Mouse (Mus musculus) embryonic fibroblast, embryonic 13.5 days (primary cell): ENCODE data around the gene Krtap19-1.

ENCODE experiments used
- CTCF ChIP-seq: IDR thresholded peaks from 2 replicates; pipeline ENCODE4 v1.5.1; 2011; ENCODE audit warnings: mild to moderate bottlenecking, control low read depth, low read length, moderate library complexity, borderline replicate concordance; ENCODE audit not compliant: insufficient read depth
- POLR2A ChIP-seq: IDR thresholded peaks from 2 replicates; pipeline ENCODE4 v1.6.1; 2011; ENCODE audit warnings: low read depth, mild to moderate bottlenecking, control low read depth, low read length, moderate library complexity

DNA sequence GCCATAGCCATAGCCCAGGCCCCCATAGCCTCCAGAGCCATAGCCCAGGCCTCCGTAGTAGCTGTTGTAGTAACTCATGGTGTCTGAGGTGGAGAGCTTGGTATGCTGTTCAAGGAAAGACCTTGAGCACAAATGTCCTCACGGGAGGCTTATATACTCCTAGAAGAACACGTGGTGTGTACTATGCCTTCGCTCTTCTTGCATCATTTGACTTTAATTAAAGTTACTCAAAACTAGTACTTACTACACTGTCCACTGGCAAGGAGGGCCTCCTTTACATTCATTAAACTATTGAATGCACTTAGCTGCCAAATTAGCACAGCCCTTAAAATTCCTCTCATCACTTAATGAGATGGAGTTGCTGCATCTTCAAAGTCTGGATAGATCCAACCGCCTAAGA is 15.8 kb upstream of the Krtap19-1 start, which contains the start of gene Krtap19-4:
- TF ChIP-seq POLR2A: no peak
- TF ChIP-seq CTCF: no peak
